Mouse (Mus musculus) brain, adult 2 months (tissue): ENCODE results near the gene Gm21812.
"Not testable (repeated sequence)": the region's sequence is repeated elsewhere in the genome, so short reads cannot be mapped to it uniquely, and the experiment has no call there.

Experiments used
- DNase-seq: peaks from one replicate; pipeline ENCODE4 v3.0.0; 2011; ENCODE audit warnings: low read depth, low spot score

The Gm21812 gene

DNA sequence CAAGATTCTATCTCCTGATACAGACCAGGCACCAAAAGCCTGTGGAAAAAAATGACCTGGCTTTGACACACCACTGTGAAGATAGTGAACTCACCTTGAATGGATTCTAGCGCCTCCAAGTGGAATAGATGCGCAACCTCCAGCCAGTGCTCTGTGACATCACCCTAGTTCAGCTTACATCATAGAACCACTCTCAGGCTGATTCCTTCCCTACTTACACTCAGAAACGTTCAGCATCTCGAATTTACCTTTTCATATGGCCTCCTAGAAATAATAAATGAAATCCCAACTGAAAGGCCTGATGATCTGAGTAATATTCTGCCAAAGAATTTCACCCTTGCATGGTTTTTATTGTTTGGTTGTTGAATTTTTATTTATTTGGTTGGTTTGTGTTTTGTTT, at the start of gene Gm21812:
TSS of gene Gm21812 (minus strand) at position 101 of the 400 bp plus-strand sequence.
- not testable (repeated sequence) for DNase-seq
